Mouse (Mus musculus): ENCODE measurements around the gene Psmb1.
"Not testable (repeated sequence)": the region's sequence is repeated elsewhere in the genome, so short reads cannot be mapped to it uniquely, and the experiment has no call there.

Gene Psmb1

DNA sequence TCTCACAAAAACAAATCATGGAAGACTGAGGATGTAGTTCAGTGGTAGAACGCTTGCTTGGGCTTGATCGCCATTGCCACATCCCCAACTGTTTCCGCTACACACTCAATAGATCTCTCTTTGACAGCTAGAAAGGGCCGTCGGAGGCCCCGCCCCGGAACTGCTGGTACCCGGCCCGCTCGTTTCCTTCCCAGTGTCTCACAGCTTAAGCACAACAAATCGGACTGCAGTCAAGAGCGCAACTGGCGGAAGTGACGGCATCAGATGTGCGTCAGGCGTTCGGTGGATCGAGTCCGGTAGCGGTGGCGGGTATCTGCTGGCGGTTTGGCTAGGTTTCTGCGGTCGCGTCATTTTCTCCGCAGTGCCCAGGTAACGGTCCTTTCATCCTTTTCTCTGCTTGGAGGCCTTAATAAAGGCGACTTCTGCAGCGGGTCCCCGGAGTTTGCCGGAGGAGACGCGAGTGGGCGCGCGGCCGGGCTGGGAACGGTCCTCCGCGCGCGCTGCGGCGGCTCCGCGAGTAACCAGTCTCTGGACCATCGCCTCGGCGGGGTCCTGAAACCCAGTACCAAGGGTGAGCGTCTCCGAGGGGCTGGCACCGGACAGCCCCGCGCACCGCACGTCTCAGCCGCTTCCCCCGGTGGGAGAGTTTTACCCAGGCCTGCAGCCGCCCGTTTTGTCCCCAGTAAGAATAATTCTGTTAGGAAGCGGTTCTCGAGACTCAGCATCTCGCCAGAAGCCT, at the start of gene Psmb1, which contains the start of gene Tbp:
Gene Psmb1 (minus strand): TSS at position 96 of the 739 bp plus-strand sequence.
Gene Tbp (plus strand): TSS at position 233 of the 739 bp plus-strand sequence.
- DNase-seq: peak; percentile 97

DNA sequence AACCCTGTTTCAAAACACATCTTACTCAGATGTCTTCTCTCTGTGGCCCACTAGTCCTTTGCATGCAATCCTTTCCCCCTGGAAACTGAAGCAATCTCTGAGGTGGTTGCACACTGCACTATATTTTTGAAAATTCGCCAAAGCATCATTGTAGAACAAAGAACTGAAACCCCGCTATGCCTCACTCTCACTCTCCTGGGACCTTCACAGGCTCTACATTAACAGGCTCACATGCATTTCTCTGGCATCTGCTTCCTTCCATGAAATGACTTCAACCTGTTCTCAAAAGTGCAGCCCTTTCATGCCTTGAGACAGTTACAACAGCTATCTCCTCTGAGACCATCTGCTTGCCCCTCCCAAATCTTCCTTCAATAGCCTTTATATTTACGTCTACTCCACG, 46.9 kb upstream of the Psmb1 start:
- no peak for DNase-seq

DNA sequence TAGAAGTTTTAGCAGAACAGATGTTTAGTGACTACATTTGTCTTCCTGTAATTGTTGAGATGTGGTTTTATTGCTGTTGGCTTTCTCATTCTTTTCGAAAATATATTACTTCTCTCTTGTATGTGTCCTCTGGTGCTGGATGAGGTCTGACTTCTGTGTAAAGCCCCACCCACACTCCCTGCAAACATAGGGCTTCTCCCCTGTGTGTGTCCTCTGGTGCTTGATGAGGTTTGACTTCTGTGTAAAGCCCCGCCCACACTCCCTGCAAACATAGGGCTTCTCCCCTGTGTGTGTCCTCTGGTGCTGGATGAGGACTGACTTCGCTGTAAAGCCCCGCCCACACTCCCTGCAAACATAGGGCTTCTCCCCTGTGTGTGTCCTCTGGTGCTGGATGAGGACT, 44.3 kb upstream of the Psmb1 start:
- not testable (repeated sequence) for DNase-seq

DNA sequence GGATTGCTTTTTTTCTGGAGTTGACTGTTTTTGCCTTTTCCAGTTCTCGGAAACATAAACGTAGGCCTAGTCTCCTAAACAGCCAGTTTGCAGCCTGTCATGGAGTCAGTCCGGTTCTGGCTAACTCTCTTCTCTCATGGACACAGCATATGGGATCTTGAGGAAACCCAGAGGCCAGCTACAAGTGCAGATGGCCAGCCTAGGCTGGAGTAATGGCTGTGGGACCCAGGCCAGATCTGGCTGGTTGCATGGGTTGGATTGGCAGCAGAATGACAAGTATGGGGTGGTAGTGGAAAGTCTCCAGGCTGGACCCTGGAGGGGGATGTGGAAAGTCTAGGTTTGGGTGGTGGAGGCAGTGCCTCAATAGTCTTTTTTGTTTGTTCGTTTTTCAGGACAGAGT, 40.8 kb upstream of the Psmb1 start:
- DNase-seq: no peak

DNA sequence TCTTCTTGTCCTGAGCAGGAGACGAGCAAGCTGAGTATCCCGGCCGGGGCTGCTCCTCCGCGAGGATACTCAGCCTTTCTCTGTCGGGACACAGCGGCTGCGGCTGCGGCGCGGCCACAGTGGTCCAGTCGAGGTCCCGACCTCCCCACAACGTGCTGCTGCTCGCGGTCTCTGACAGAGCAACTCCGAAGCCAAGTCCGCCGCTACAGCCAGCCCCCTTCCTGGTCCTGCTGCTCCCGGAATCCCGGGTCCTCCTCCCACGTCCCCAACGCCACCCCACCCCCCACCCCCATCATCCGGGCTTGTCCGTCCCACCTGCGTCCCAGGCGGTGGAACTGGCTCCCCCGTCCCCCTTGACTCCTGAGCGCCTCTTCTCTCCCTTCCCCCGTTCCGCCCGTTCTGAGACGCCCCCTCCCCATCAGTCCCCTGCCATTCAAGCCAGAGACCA, 36.9 kb upstream of the Psmb1 start:
- no peak for DNase-seq

DNA sequence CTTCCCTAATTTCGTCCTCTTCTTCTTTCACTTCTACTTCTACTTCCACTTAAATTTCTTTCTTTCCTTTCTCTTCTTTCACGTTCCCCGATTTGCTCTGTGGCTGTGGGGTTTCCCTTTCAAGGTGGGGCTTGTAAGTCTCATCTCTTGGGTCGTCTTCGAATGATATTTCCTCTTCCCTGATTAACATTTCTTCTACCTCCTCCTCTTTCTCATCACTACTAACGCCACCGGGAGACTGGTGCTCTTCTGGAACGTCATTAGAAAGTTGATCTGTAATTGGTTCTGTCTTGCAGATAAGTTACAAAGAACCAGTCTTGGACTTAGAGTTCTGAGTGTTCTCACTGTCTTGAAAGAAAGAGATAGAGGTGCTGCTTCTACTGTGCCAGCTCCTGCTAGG, 36.4 kb upstream of the Psmb1 start:
- no peak for DNase-seq

DNA sequence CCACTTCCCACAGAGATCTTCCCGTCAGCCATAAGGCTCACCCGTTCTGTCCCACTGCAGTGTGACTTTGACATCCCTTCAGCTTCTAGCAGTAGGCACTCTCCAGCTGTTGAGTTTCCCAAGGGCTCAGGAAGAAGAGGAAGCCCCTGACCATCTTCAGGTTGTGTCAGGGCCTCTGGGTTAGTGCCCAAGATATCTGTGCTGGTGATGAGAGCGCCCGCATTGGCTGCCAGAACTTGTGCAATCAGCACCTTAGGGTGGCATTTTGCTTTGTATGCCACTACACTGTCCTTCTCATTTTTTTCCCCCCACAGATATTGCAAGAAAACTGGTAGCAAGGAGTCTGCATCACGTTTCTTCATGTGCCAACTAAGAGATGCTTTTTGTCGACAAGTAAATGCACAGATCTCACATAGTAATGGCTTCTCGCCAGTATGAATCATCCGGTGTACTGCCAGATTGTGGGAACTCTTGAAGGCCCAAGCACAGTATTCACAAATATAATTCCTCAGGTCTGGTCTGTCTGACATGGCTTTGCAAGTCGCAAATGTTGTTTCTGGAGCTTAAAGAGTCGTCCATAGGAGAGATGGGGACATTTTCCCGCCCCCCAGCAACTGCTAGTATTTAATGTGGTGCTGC, 35.7 kb upstream of the Psmb1 start:
- DNase-seq: no peak

DNA sequence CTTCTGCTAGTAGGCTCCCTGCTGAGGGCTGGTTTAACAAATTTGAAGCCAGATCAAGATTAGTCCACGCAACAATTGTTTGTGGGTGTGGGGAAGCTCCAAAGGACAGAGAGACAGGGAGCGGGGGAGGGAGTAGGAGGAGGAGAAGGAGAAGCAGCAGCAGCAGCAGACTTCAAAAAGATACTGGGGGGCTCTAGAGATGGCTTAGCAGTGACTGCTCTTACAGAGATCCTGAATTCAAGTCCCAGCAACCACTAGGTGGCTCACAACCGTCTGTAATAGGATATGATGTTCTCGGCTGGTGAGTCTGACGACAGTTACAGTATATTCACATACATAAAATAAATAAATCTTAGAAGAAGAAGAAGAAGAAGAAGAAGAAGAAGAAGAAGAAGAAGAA, 30.6 kb upstream of the Psmb1 start:
- peak; percentile 50 for DNase-seq

DNA sequence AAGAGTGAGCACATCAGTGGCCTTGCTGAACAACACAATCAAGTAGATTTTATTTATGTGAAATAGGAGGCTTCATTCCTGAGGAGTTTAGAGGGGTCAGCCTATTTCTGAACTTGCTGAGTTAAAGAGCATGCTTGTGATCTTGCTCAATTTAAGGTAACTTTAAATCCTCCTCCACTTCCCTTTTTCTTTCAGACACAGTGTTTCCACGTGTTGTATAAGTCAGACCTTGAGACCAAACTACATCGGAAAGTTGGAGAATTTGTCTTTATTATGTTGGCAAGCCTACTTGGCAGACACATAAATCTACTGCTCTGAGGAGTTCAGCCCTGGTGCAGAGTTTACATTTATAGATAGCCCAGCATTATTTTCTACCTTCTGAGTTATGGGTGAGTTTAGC, 29.3 kb upstream of the Psmb1 start:
- no peak for DNase-seq

DNA sequence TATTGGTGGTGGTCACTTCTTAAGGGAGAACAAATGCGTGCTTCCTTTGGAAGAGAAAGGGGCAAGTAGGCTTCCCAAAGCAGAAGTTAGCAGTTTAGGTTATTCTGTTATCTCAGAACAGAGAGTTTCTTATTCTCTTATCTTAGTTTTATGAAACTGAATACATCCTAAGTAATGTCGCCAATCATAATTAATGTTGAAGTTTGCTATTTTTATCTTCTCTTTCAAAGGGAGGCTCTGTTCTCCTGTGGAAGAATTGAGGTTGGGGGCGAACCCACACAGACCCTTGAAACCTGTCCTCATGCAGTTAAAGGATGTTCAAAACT, 28.2 kb upstream of the Psmb1 start:
- DNase-seq: no peak

DNA sequence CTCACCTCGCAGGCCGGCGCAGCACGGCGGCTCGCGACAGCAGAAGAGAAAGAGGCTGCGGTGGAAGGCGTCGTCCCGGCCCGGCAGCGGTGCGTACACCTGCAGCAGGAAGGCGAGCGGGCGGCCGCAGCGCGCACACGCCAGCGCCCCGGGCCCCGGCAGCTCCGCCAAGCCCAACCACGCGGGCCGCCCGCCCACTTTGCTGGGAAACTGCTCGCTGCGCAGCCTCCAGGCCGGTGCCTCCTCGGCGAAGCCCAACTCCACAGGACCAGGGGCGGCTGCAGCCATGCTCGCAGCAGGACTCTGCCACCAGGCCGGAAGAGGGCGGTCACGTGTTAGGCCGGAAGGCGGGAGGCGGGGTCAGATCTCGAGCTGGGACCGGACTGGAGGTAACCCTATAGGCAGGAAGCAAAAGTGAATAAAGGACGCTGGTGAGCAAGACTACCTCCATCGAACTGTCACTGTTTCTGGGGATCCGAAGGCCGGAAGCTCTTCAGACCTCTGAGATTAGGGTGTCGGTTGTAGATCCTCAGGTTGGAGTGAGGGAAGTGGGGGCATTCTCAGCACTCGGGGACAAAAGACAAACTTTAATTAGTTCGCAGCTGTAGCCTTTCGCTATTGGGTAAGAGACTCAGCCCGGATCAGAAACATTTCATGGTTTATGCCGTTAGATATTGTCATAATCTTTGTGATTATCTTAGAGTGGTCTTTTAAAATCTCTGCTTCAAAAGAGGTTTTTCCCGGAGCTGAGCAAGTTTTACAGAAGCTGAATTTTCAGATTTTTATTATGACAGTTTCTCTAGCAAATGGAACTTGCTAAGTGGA, 27.6 kb upstream of the Psmb1 start, which contains the start of gene Pdcd2:
Gene Pdcd2 (minus strand): TSS at position 316 of the 825 bp plus-strand sequence.
- peak; percentile 95 for DNase-seq

DNA sequence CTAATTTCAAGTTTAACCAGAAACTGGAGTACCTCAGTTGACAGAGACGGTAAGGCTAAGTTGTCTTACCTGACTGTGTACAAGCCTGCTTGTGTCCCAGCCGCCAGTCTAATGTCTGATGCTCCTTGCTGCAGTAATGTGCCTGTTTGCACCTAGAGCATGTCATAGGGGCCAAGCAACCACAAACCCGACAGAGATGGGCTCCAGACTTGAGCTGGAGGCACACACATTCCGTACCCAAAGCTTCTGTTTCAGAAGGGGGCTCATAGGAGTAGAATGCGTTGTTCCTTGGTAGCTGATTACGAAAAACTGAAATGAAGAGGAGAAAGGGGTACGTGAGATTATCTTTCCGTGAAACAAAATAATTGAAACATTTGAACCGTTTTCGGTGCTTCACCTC, 26.8 kb upstream of the Psmb1 start:
- DNase-seq: no peak

DNA sequence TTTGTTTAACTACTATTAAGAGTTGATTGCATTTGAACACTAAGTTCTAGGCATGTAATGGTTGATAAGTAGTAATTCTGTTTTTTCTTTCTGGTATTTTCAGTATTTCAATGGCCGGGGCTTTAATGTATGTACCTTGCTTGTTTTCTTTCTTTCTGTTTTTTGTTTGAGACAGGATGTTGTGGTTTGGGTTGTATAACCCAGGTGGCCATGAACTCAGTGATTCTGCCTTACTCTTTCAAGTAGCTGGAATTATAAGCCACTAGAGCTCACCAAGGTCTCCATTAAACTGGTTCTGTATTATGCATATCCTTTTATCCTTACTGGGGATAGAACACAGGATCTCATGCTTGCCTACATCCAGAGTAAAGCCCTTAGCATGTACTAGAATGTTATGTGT, 19.2 kb upstream of the Psmb1 start:
- DNase-seq: no peak

DNA sequence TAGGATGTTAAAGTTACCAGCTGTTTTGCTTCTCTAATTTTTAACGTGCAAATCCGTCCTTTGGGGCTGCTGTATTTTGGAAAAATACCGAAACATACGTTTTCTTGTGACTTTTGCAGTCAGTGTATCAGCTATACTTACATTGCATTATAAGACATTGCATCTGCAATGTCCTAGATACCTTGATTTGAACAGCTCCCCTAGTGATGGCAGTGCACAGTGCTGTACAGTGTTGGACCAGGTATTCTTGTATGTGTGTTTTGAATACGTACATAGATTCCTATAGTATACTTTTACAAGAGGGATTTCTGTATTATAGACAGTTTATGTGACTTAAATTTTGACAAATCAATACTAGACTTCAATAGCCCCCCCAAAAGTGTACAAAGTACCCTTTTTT, 18.6 kb upstream of the Psmb1 start:
- DNase-seq: no peak

DNA sequence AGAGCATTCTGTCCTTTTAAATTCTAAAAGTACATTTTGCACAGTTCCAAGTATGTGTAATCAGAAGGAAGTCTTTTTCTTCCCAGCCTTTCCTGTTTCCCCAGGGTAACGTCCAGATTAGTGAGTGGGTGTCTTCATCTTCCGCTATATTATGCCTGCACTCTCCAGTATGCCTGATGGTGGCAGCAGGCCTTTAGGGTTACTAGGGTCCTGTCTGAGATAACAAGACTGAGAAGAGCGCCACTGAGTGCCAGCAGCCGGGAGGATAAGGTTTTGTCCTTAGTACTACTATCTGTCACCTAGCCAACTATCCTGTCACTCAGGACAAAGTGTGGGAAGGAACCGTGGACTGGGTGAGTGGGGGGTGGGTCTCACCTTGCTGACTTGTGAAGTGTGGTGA, 18.2 kb upstream of the Psmb1 start:
- no peak for DNase-seq

DNA sequence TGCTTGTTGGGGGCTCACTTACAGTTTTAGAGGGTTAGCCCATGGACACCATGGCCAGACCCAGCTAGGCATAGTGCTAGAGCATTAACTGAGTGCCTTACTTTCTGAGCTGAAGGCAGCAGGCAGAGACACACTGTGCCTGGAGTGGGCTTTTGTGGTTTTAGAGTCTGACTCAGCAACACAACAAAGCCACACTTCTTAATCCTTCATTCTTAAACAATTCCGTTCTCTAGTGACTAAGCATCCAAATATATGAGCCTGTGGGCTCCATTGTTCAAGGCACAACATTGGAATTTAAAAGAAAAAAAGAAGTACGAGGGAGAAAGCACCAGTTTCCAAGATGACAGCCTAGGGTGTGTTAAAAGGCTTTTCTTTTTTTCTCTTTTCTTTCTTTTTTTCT, 11.1 kb upstream of the Psmb1 start:
- no peak for DNase-seq

DNA sequence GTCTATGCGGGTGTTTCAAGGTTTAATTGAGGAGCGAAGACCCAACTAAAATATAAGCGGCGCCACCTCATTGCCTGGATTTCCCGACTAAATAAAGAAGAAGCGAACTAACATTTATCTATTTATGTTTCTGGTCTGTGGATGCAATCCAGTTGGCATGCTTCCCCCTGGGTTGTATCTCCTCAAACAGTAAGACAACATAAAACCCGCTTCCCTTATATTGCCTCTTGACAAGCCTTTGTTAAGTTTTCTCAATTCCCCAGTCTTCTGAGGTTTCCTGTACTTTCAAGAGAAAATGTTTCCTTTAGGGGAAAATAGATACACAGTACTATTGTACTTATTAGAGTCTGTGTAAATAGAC, 818 bp downstream of the Psmb1 start:
- DNase-seq: no peak

DNA sequence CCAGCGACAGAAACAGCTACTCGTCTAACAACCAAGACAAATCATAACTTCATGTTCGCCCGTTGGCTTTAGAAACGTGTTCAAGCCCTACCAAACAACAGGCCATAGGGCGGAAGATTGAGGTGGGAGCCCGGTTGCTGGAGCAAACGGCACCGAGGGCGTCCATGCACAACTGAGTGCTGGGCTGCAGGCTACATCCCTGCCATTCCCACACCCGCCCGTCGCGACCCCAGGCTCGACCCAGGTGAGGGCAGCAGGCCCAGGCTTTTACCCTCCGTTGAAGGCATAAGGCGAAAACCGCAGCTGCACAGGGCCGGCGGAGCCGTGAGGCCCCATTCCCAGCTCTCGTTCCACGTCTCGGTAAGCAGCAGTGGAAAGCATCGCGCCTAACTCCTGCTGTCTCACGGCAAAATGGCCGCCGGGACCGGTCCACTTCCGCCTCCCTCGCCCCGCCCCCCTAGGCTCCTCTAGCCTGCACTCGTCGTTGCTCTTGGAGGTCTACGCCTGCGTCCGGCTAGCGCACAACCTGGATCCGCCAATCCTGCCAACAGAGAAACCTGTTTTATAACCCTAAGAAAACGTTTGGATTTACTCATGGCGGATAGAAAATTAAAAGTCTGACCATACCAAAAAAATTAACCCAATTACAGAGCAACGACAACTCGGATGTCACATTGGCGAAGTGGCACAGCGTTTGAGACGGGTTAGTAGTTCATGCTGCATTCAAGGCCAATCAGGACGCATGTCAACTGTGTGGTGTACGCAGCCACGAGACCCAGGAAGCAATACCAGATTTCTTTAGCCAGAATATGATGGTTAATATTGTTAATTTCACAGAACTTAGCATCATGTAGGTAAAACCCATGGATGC, 1.4 kb downstream of the Psmb1 start:
- DNase-seq: peak; percentile 95

DNA sequence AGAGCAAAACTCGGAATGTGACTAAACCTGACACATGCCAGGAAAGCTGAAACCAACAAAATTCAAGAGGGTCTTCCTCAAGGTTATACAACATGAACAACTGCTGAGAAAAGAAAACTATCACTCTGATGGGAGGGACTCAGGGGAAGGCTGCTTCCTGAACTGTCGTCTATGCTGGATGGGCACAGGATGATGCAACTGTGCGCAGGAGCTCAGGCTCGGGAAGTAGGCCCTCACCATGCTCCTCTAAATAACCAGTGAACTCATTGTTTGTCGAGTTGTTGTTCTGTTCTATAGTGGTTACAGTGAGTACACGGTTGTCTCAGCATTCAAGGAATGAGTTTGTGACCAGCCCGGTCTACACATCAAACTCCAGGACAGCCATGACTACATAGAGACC, 9.0 kb downstream of the Psmb1 start:
- DNase-seq: no peak

DNA sequence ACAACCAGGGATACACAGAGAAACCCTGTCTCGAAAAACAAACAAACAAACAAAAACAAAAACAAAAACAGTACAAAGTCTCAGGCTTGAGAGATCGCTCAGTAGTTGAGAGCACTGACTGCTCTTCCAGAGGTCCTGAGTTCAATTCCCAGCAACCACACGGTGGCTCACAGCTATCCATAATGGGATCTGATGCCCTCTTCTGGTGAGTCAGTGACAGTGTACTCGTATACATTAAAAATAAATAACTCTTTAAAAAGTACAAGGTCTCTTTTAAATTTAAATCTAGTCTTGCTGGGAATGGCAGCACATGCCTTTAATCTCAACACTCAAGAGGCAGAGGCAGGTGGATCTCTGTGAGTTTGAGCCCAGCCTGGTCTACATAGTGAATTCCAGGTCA, 26.9 kb downstream of the Psmb1 start:
- no peak for DNase-seq

DNA sequence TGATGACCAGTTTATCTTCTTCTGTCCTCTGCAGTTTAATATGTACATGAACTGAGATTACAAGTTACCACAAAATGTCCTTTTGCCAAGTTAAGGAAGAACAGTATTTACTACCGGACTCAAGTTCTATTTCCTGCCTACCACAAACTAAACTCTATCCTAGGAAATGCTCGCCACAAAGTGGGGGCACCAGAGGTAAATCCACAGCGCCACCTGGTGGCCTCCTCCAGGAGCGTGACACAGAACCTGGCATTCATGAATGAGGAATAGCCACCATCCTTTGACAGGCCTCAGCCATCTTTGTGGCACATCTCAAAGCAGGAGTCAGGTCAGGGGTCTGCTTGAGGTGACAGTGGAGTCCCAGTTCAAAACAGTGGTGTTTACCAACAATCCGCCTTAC, 31.9 kb downstream of the Psmb1 start:
- peak; percentile 81 for DNase-seq

DNA sequence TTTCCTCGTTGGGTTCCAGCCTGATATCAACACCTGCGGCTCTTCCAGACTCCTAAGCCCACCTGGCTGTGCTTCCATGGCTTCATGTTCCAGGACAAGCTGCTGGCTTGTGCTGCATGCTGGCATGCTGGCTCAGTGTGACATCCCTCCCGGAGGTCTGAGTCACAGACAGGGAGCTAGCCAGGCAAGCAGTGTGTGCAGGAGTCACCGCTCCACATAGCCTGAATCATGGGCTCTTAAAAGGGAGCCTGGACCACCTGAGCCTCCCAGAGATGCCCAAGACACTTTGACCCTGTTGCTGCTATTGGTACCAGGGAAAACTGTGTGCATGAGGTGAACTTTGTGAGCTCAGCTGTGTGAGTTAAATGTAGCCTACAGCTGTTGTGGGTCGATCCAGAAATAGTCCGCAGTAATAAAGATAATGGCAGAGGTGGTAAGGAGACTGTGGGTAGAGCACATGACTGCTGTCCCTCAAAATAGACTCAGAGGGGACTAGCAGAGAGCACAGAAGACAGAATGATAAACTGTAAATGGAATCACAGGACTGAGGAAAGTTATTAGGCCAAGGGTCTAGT, 37.5 kb downstream of the Psmb1 start:
- no peak for DNase-seq

DNA sequence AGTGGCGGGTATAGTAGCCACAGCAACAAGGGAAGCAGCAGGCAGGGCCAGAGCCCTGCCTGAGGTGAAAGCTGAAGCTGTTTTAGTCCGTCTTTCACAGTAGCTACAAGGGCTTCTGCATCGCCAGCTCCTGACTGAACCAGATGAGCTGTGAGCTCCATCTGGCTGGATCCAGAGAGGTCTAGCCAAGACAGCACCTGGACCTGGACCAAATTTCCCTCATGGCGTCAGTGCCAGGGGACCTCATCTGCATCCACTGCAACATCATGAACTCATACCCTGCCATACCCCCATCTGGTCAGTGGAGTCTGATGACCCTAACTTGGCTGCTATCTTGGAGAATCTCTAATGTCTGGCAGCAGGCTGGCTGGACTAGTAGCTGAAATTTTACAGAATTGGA, 39.8 kb downstream of the Psmb1 start:
- DNase-seq: no peak

Data from lung, postnatal 14 days (tissue).